Mouse (Mus musculus) monocyte, adult 2 months (primary cell): ENCODE results near the gene Zfp444.

ENCODE experiments used
- DNase-seq, 2 experiments: peaks; one replicate each; pipeline ENCODE4 v3.0.0; 2022; ENCODE audit warnings: low spot score in 2 of 2, low read depth in 1 of 2

Zfp444 gene

DNA sequence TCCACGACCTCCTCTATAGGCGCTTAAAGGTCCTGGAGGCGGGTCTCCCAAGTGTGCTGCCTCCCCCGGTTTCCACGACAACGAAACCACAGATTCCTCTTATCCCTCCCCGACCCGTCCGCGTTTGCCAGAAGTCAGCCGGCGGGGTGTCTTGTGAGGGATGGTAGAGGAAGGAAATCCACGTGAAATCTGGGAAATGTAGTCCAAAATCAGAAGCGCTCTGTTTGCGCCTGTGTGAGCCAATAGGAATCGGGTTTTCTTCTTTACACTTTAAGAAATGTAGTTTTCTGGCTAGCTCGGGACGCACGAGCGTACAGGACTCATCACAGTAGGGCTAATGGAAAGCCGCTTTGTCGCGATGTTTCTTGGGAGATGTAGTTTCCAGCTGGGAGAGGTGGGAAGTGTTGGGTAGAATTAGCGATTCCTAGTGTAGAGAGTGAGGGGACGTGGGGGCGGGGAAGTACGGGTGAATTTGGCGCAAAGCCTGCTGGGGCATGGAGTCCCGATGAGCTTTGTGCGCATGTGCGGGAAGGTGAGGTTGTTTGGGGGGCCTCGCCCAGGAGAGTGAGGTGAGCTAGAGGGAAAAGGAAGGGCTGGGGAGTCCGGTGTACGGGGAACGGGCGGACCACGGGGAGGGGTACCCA lies at the start of gene Zfp444:
TSS of gene Zfp444 (plus strand) at position 221 of the 644 bp plus-strand sequence.
- DNase-seq: peak; percentile 77 to 85

GRCm38 (mm10) chr7:6126690-6127448 lies 45.2 kb upstream of the Zfp444 start:
- peak; percentile 18 to 43 for DNase-seq

DNA sequence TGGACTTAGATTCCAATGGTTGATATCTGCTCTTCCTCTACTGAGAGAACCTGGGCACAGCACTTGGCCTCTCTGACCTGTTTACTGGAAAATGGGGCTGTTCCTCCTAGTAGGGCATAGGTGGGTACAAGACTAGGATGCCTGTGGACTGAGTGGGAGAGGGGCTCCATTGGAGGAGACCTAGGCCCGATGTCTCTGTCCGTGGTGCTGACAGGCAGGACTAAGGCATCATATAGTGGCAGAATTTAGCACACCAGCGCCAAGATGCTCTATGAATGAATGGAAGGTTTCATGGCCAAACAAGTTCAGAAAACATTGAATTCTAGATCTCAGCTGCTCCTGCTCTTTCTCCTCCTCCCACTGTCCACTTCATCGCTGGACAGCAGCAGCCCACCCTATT lies 41.7 kb upstream of the Zfp444 start:
- no peak for DNase-seq

GRCm38 (mm10) chr7:6132646-6133045 lies 39.4 kb upstream of the Zfp444 start:
- DNase-seq: no peak

DNA sequence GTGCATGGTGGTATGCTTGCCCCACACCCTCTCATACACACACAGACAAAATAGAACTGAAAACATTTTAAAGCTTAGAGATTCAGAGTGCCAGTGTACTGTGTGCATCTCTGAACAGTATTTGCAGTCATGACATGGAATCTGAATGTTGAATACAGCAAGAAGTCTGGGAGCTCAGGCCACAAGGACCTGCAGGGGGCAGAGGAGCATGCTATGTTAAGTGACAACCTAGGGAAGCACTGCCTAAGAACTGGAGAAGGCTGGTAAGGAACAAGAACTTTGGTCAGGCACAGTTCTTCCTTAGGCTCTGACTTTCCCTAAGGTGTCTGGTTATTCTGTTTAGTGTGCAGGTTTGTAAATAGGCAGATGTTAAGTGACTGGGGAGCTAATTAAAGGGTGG lies 35.5 kb upstream of the Zfp444 start:
- no peak for DNase-seq

- no peak for DNase-seq
These were observed 32.7 kb upstream of the Zfp444 start for GRCm38 (mm10) chr7:6139295-6139694.

DNA sequence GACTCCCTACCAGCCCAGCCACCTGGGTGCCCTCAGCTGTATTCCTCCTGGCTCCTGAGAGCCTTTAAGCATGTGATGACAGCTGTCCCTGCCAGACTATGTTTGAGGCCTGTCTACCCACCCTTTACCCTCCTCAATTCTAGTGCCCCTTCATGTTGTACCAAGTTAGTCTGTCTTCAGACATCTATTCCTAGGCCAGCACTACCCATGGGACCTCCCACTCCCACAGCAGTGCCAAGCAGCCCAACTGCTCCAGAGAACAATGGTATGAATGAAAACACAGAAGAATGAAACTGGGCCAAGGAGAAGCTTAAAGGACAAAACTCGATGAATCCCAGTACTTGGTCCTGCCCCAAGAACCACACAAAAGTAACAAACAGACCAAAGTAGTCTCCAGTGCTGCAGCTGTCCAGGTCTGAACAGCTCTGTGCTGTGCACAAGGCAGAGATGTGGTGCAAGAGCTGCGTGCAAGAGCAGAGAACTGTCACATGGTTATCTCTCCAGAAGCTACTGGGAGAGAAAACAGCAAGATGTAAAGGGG lies 28.0 kb upstream of the Zfp444 start:
- DNase-seq: no peak

DNA sequence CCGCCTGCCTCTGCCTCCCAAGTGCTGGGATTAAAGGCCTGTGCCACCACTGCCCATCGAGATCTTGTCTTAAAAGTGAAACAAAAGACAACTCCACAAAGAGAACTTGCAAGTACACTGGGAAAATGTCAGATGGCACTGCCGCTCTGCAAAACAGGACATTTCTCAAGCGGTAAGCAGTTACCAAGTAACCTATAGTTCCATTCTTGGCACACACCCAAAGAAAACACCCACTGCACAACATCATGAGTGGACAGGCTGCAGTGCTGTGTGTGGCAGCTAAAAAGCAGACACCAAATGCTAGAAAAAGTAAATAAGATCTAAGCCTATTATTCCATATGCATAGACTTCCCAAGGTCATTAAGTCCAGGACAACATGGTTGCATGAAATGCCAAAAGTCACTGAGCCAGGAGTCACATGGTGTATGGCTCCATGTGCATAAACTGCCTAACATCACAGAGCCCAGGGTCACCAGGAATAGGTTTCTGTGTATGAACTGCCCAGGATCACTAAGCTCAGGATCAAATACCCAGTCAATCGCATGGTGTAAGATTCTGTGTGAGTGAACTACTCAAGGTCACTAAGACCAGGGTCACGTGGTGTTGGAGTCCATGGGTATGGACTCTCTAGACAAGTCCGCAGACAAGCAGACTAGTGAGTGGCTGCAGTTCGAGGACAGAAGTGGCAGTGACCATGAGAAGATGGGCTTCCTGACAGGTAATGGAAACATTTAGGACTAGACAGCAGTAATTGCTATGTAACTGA lies 26.4 kb upstream of the Zfp444 start:
- DNase-seq: no peak

GRCm38 (mm10) chr7:6146194-6146981 lies 25.6 kb upstream of the Zfp444 start:
- DNase-seq: no peak

DNA sequence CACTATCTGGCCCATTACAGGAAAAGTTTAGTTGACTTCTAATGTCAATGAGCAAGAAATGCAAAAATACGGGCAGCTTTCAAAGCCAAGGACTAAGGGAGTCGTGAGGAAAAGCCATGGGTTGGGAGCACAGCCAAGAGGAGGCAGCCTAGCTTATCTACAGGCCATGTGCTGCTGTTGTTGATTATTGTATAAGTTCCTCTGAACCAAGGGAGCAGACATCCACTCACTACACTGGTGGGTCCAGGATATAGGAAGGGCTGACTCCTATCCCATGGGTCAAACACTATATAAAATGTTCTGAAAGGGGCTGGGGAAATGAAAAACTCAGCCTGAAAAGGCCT lies 25.1 kb upstream of the Zfp444 start:
- DNase-seq: no peak

- no peak for DNase-seq
These were observed 24.3 kb upstream of the Zfp444 start for GRCm38 (mm10) chr7:6147688-6148087.

DNA sequence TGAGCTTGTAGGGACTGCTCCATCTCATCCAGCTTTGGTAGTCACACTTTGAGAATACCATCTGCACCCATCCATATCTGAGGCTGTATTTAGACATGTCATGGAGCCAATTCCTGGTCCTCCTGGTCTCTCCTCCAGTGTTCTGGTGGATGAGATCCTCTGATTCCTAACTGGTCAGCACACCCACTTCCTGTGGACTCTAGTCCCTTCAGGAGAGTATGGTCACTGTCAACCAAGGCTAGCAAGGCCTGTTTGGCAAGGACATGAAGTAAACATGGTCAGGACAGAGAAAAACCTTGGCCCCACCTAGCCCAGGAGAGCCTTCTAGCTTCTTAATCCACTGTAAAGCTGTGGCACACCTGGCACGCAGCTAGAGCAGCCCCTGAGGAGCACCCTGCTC lies 20.8 kb upstream of the Zfp444 start:
- DNase-seq: no peak

- no peak for DNase-seq
These were observed 20.0 kb upstream of the Zfp444 start for GRCm38 (mm10) chr7:6152036-6152435.

- DNase-seq: no peak
These were observed 18.9 kb upstream of the Zfp444 start for GRCm38 (mm10) chr7:6153131-6153530.

DNA sequence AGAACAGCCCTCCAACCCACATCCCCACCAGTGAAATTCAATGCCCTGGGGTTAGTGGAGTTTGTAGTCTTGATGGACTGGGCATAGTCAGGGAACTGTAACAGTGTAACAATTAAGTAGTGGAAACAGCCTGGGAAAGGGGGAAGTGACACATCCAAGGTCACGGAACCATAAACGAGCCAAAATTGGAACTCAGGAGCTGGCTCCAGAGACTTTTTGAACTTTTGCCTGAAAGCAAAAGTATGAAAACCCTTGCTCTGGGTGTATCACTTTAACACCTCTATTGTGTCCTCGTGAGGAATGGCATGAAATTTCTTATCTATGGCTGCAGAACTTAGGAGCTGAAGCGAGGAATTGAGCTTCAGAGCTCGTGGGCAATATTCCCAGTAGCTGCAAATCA lies 17.9 kb upstream of the Zfp444 start:
- DNase-seq: no peak

- peak; percentile 9 to 45 for DNase-seq
These were observed 16.8 kb upstream of the Zfp444 start for GRCm38 (mm10) chr7:6155031-6155872.

- peak; percentile 58 to 81 for DNase-seq
These were observed 16.1 kb upstream of the Zfp444 start, which contains the start of gene Zfp787 for GRCm38 (mm10) chr7:6155901-6156411. Zfp787 (minus strand) TSS chr7:6155997.

DNA sequence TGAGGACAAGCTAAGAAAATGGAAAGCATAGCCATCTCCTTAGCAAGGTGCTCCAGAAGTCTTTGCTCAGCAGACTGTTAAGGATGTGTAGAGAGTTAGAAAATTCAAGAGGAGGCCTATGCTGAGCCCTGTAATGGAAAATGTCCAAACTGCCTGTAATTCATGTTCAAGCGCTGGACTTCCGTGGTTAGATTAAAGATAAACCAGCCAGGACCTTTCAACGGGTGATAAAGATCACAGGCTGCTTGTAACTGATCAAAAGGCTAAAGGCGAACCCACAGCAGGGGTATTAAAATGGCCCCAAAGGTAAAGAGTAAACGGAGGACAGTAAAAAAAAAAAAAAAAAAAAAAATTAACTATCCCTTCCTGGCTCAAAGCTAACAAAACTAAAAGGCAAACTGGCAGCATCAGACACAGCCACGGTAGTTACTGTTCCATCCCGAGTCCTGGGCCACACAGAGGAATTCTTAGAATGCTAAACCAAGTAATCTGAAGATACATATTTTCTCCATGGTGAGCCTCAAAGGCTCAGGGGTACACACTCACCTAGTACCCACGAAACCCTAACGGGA lies 15.0 kb upstream of the Zfp444 start:
- DNase-seq: no peak

GRCm38 (mm10) chr7:6157479-6157878 lies 14.5 kb upstream of the Zfp444 start:
- no peak for DNase-seq

DNA sequence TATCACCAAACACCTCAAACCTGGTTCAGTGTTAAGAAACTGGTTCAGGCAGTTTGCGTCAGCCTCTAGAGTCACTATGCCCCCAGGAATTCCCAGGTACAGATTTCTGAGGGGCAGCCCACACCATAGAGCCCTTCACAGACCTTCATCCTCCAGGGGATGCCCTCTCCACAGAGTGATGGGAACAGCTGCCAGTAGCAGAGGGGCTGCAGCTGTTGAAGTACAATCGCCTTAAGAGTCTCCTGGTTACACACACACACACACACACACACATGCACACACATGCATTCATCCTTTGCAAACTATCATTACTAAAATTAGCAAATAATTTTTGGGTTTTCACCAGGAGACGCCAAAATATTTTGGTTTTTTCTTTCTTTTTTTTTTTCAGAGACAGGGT lies 12.4 kb upstream of the Zfp444 start:
- no peak for DNase-seq
